Mouse (Mus musculus): ENCODE results near the gene Klf16.

Klf16 gene

DNA sequence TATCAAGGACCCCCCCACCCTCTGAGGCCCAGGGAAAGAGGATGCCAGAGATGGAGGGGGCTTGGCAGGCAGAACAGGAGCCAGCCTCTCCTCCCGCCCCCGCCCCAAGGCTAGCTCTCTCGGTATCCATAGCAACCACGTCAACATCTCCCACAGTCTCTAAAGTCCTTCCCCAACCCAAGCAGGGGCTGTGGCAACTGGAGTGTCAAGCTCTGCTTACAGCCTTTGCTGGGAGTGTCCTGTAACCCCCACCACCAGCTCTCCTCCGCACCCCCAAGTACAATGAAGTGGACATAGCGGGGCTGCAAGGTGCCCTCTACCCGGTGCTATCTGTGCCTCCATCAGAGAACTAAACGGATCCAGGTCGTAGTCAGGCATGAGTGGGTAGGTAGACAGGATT is 3.2 kb downstream of the Klf16 start:
- no peak for DNase-seq

DNA sequence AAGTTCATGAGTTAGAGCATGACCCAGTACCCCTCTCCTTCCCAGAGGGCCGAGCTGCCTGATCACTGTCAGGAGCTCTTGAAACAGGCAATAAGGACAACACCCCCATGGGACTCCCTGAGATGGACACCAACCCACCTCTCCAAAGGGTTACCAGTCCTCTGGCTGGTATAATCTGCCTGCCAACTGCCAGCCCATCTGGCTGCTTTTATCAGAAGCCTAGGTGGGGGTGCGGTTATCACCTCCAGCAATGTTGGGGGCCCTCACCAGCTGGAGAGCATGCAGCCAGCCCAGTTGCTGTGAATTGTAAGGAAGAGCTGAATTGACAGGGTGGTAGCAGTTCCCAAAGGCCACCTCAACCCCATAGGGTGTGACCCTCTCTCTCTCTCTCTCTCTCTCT is 4.6 kb downstream of the Klf16 start:
- DNase-seq, result peak; percentile 91

DNA sequence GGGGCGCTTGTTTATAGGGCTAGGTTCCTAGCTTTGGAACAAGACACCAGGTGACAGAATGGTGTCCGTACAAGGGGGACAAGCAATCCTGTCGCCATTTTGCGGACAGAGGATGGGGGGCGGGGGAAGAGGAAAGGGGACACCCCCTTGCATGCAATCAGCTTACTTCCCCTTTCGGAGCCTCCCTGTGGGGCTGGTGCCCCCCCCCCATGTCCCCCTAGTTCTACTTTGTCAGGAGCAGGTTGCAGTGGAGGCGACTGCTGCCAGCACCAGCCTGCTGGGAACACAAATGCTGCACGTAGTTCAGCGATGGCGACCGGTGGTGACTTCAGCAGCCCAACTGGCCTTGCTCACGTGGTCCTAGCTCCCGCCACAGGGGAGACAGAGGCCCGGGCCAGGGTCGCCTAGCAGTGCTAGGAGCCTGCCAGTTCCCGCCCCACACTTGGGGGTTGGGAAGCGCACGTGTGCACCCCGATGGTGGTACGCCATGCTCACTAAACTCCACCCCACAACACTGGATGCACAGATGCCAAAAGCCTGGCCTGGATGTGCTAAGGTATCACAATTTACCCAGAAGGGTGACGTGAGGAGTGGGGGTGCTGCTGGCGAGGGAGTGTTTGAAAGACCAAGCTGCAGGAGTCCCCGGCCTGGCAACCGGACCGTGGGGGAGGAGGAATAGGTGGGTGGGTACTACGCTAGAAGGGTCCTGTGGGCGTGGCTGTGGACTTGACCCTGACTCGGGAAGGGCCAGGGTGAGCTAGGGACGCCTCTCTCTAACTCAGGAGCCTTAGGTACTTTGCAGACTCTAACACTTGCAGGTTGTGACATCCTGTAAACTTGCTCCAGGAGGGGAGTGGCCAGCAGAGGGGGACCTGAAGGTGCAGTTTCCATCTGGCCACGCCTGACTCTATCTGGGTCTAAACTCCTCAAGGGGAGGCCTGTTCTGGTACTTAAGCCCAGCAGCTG is 6.0 kb downstream of the Klf16 start:
- DNase-seq, result peak; percentile 83

DNA sequence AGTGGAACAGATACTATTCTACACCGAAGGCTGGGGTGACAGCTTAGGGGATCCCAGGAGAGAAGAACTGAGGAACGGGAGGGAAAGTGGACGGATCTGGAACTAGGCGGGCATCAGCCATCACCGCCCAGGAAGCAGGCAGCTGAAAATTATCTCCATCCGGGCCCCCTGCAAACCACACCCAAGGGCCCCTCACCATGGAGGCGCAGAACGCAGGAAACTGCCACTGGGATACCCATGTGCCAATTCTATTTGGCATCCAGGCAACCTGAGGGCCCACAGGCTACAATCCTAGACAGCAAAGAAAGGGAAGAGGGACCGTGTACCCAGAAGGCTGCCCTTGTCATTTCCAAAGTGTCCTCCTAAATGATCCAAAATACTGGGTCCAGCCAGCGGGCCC is 6.7 kb downstream of the Klf16 start:
- DNase-seq, result peak; percentile 75

- peak; percentile 96 for DNase-seq
These were observed 7.5 kb downstream of the Klf16 start for GRCm38 (mm10) chr10:80569664-80570066.

- no peak for DNase-seq
These were observed 8.2 kb downstream of the Klf16 start for GRCm38 (mm10) chr10:80568876-80569275.

DNA sequence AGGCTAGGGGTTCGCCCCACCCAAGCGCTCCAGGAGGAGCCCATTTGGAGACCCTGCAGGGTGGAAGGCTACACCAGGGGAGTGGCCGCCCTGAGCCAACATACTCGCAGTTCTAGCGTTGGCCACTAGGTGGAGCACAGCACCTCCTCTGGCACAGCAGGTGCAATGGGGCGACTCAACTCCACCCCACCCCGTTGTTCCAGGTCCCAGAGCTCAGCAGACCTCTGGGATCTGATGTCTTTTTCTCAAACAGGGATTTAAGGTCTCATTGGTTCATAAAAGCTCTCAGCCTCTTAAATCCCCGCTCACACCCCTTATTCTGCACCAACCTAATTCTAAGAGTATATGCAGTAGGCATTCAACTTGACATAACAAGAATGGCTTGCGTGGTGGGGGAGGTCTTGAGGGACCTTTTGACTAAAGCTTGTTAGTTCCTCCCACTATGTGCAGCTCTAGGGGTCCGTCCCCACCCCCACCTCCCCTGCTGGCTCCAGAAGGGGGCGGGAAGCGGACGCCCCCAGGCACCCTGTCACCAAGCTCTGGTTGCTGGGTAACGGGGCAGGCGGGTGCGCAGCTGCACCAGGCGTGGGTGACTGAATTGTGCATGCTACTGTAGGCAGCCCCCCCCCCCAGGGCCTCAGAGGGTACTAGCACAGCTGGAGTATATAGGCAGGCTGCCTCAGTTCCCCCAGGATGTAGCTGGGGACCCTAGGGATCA is 10.6 kb downstream of the Klf16 start:
- peak; percentile 92 for DNase-seq

- peak; percentile 94 for DNase-seq
These were observed 15.8 kb downstream of the Klf16 start, which contains the start of gene Rexo1 for GRCm38 (mm10) chr10:80561116-80561944. TSS of gene Rexo1 (minus strand) at chr10:80561560.

GRCm38 (mm10) chr10:80560621-80561020 is 16.5 kb downstream of the Klf16 start:
- DNase-seq, result no peak

DNA sequence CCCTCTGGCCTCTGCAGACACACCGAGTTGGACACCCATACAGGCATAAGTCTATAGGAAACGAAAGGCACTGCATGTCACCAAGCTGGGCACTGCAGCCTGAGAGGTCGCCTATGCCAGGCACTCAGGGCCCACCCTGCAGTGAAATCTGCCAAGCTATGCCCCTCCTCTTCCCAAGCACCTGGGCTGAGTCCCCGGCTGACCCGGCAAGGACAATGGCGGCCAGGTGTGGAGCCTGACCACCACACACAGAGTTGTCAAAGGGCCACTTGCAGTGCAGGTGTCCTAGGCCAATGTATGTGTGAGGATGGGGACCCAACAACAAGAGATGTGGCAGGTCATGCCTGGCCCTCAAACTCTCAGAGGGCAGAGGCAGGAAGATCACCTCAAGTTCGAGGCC is 17.7 kb downstream of the Klf16 start:
- no peak for DNase-seq

DNA sequence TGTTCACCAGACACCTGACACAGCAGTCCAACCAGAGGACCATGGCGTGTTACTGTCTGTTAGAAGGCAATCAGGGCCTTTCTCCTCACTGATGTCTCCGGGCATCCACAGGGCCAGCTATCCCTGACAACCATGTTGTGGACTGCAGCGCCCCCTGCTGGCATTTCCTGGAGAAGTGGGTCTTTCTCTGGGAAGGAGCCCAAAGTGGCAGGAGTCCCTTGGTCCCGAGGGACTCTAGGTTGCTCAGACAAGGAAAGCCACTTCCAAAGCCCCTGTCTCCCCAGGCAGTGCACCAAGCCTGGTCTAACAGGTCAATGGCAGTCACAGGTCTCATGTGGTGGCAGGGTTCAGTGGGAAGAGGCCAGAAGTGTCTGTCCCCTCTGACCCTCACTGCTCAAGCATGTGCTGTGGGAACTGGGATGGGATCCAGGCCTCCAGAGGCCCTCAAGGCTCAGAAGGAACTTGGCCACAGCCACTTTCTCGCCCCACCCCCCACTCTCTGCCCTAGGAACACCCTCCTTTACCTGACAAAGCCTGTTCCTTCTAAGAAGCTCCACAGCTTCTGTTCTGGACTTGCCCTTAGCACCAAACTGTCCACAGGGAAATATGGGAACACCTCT is 19.7 kb downstream of the Klf16 start:
- peak; percentile 90 for DNase-seq

GRCm38 (mm10) chr10:80553997-80554396 is 23.1 kb downstream of the Klf16 start:
- DNase-seq, result no peak

DNA sequence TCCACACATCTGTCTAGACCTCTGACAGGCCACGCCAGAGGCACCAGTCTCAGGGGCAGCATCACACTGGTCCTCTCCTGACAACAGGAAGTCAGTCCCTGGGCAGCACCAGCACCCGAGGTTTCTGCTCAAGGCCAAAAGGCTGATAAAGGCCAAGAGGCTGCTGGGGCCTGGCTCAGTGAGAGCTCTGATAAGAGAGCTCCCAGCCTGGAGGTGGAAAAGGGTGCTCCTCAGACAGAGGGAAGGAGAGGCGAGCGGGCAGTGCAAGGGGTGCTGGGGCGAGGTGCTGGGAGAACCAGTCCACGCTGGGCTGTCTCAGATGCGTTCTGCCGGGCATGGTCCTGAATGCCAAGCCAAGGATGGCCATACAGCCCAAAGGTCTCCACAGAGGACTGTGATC is 23.5 kb downstream of the Klf16 start:
- peak; percentile 92 for DNase-seq

- peak; percentile 69 for DNase-seq
These were observed 24.8 kb downstream of the Klf16 start for GRCm38 (mm10) chr10:80552364-80552763.

DNA sequence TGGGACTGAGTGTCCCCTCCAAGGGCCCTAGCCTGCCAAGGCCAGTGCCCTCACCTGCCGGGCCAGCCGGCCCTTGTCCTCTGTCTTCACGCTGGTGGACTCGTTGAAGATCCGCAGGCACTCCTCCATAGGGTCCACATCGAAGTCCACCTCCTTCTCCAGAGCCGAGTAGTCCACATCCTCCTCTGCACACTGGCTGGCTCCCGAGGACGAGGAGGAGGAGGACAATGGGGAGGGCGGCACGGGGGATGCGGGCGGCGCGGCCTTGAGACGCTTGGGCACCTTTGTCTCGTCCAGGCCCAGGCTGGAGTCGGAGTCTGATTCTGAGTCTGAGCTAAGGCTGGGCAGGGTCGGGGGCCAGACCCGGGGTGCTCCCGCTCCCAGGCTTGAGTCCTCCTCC is 27.8 kb downstream of the Klf16 start:
- DNase-seq, result no peak

DNA sequence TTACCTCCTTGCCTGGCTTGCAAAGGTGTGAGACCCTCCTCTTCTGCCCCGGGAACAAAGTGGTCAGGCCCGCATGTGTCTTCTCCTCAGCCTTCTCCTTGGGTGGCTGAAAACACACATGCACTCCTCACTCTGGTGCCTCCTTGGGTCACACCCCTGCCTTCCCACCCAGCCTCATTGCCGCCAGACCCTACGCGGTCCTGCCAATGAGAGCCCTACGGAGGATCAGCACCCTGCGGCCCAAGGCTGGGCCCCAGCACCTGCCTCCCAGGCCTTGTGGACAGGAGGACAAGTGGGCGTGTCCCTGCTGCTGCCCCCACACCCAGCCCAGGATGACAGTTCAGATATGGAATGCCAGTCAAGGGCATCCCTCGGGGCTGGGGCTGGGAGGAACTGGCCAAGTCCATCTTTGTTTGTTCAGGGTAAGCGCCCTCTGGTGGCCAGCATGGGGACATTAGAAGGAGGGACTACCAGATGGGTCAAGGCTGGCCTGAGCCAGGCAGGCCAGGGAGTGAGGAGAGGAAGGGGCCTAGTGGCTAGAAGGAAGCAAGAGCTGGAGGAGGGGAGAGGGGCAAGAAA is 28.6 kb downstream of the Klf16 start:
- peak; percentile 79 for DNase-seq

GRCm38 (mm10) chr10:80547539-80547938 is 29.6 kb downstream of the Klf16 start:
- DNase-seq, result no peak

DNA sequence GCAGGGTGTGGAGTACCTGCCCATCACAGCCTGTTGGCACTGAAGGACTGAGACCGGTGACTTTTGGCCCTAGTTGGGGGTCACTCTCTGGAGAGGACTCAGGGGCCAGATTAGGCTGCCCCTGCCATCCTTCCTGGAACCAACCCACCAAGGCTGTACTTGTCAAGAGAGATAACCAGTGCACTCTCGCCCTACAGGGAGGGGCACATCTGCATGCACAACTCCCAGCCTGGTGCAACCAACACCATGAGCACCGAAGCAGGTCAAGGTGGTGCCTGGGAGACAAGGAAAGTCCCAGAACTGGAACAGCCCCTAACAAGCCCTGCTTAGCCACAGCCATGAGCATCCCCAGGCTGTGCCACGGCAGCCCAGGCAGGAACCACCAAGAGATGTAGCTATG is 30.2 kb downstream of the Klf16 start:
- DNase-seq, result peak; percentile 74

DNA sequence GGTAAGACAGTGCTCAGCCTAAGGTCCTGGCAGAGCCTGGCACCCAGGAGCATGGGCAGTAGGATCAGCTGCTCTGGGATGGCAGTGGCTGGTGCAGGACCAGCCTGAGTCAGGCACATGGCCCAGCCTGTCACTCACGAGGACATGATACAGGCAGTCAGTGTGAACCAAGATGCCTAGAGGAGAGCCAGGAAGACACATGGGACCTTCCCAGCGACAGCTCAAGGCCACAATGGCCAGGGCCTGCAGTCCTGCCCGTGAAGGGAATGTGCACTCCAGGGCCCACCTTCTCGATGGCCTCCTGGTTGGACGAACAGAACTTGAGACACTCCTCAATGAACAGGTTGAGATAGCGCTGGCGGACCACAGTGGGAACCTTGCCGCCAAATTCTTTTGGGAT is 31.5 kb downstream of the Klf16 start:
- no peak for DNase-seq

DNA sequence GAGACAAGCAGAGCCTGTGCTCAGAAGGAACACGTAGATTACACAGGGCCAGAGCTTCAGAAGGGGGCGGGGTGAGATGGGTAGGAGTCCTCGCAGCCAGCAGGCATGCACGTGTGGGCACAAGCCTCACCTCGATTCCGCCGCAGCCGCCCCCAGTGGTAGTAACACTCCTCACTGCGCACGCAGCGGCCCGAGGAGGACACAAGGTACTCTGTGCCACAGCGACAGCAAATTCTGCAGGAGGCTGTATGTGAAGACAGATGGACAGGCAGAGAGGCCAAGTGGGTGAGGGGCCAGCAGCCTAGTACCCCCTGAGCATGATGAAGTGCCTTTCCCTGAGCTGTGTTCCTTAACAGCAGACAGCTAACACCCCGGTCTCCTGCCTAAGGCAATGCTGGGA is 33.2 kb downstream of the Klf16 start:
- no peak for DNase-seq

DNA sequence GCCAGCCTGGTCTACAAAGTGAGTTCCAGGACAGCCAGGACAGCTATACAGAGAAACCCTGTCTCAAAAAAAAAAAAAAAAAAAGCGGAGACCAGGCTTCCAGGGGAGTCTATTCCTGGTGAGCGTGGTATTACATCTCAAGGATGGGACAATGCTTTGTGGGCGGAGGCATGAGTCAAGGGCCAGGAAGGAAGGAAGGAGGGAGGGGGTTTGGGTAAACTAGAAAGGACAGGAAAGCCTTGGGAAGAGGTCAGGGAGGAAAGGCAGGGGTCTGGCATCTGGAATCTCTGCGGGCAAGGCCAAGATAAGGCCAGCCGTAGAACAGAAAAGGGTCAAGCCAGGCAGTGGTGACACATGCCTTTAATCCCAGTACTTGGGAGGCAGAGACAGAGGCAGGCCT is 37.6 kb downstream of the Klf16 start:
- no peak for DNase-seq

DNA sequence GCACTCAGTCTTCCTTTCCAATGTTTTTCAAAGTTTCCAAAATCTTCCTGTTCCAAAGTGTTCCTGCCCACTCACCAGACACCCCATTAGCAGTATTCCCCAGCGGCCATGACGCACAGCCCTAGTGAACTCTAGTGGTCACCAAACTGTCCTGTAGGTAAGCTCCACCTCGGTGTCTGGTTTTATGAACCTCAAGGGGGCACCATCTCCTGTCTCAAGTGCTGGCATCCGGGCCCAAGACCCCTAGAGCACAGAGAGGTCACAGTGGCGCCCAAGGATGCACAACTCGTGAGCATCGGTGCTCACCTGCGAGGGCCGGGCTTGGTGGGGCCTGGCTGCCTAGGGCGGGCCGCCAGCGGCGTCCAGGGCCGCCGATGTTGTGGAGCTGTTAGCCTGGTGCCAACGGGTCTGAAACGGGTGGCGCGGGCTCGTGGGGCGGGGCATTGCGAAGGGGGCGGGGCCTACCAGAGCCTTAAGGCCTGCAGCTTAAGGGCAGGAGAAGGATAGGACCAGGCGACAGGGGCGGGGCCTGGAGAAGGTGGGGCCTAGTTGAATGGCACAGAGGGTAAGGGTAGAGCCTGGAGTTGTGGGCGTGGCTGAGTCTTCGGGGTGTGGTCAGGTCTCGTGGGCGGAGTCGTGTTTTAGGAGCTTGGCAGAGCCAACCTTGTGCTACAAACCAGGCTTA is 38.3 kb downstream of the Klf16 start, which contains the start of gene Atp8b3:
TSS of gene Atp8b3 (minus strand) at position 415 of the 685 bp plus-strand sequence.
- peak; percentile 100 for DNase-seq
